Mouse (Mus musculus) kidney, embryonic 14.5 days (tissue): ENCODE measurements at regions not wholly inside any gene's neighbourhood (a gene's known extent, or its start where the extent isn't known, plus 50 kb on each side); places are given as distances from the start of the nearest gene placed in this dataset.
A peak's percentile ranks its signal among the peaks of the same experiment; 100 is the strongest.

Experiments used
- ATAC-seq: fragments of 200-750 bp; cut with Nextera tagmentation; 2 replicates; pipeline ENCODE4 v1.8.0; 2017; ENCODE audit warnings: moderate number of reproducible peaks, mild to moderate bottlenecking, moderate TSS enrichment, moderate library complexity; ENCODE audit not compliant: low FRiP score, low TSS enrichment
- H3K27ac ChIP-seq: fragments of 300-500 bp; sonication (generic); 2 replicates; pipeline ENCODE4 v1.5.1; 2014; ENCODE audit warnings: low read depth, mild to moderate bottlenecking, low read length, moderate library complexity, mixed read lengths
- H3K27me3 ChIP-seq: fragments of 300-500 bp; sonication (generic); 2 replicates; pipeline ENCODE4 v1.6.1; 2014; ENCODE audit warnings: mild to moderate bottlenecking, low read length; ENCODE audit not compliant: control insufficient read depth, insufficient read depth
- H3K36me3 ChIP-seq: fragments of 300-500 bp; sonication (generic); 2 replicates; pipeline ENCODE4 v1.6.1; 2014; ENCODE audit warnings: low read length, mixed read lengths; ENCODE audit not compliant: control insufficient read depth, insufficient read depth
- H3K4me1 ChIP-seq: fragments of 300-500 bp; sonication (generic); 2 replicates; pipeline ENCODE4 v1.6.1; 2014; ENCODE audit warnings: low read length, mixed read lengths; ENCODE audit not compliant: control insufficient read depth, insufficient read depth
- H3K4me2 ChIP-seq: fragments of 300-500 bp; sonication (generic); replicated peaks from 2 replicates; pipeline ENCODE4 v1.6.1; 2014; ENCODE audit warnings: low read depth, mild to moderate bottlenecking, low read length
- H3K4me3 ChIP-seq: fragments of 300-500 bp; sonication (generic); 2 replicates; pipeline ENCODE4 v1.5.1; 2014; ENCODE audit warnings: mild to moderate bottlenecking, low read length
- H3K9ac ChIP-seq: fragments of 300-500 bp; sonication (generic); 2 replicates; pipeline ENCODE4 v1.6.1; 2014; ENCODE audit warnings: low read depth, mild to moderate bottlenecking, low read length, moderate library complexity
- H3K9me3 ChIP-seq: fragments of 300-500 bp; sonication (generic); 2 replicates; pipeline ENCODE4 v1.6.1; 2016; ENCODE audit warnings: low read length; ENCODE audit not compliant: control insufficient read depth
- WGBS: fragments of 180-500 bp; shearing (Covaris S2); extraction: QIAGEN DNeasy Blood & Tissue Kit; methylation state at CpG from one replicate; pipeline ENCODE4 v1.1.7; 2014; 5-methylcytosine and 5-hydroxymethylcytosine counted together

DNA sequence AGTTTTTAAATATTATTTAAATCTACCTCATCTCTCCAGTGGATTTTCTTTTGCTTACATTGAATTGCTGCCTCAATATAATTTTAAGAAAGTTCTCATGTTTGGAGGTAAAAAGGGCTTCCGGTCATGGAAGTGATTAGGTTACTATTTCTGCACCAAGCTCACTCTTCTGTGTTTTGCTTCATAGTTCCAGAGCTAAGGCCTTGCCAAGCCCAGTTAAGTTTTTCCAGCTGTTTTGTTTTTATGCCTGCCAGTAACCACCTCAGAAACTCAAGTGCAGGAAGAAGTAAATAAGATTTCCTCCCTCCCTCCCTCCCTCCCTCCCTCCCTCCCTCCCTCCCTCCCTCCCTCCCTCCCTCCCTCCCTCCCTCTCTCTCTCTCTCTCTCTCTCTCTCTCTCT is 2466.1 kb downstream of the Poteg start:
- H3K4me2 ChIP-seq: no peak overlapping the region
- ATAC-seq: no peak
- H3K9me3 ChIP-seq: no peaks in the 10 kb centered on the region
- H3K9ac ChIP-seq: no peak overlapping the region
- H3K4me3 ChIP-seq: no peak overlapping the region
- H3K27ac ChIP-seq: no peak overlapping the region
- H3K4me1 ChIP-seq: no peaks in the 10 kb centered on the region
- no peaks in the 10 kb centered on the region for H3K36me3 ChIP-seq
- no peaks in the 10 kb centered on the region for H3K27me3 ChIP-seq
- WGBS: 51% methylated on average over 1 of the region's 1 CpGs

DNA sequence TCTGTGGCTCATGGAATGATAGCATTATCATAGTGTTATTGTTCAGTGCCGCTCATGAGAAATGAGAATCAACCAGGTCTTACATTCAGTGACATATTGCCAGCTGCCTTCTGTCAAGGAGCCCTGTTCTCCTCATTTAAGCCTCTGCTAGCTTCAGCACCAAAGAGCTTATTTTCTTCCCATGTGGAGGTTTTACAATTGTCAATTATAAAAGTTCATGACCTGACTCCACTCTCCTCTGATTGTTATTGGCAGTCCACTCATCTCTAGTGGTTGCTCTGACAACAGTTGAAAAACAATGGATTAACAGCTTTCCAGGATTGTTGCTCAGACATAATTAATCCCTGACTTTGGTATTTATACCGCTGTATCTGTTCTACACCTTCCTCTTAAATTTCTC is 2473.0 kb downstream of the Poteg start:
- Histone ChIP-seq H3K9me3 (no peaks in the 10 kb centered on the region), H3K4me3 (no peak overlapping the region), H3K4me1 (no peaks in the 10 kb centered on the region), H3K27me3 (no peaks in the 10 kb centered on the region), H3K27ac (no peak overlapping the region), H3K36me3 (no peaks in the 10 kb centered on the region), H3K9ac (no peak overlapping the region), H3K4me2 (no peak overlapping the region)
- WGBS: 78% methylated on average over 2 of the region's 2 CpGs
- ATAC-seq: no peak

DNA sequence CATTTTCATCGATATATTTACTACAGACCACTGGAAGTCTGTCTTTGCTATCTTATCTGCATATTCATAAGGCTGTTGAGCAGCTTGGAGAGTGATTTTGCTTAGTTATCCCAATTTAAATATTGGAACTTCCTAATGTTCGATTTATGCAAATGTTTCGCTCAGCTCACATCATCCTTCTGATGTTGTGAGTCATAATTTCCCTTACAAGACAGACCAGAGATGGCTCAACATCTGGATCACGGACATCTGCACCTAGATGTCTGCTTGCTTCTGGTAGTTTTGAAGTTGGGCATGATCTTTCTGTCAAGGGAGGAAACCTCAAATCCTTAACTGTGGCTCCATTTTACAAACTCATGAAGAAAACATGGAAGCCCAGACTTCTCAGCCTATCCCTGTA is 2480.8 kb downstream of the Poteg start:
- no peak for ATAC-seq
- Histone ChIP-seq H3K4me3 (no peak overlapping the region), H3K27ac (no peak overlapping the region), H3K27me3 (no peaks in the 10 kb centered on the region), H3K36me3 (no peaks in the 10 kb centered on the region), H3K4me2 (no peak overlapping the region), H3K4me1 (no peaks in the 10 kb centered on the region), H3K9me3 (no peaks in the 10 kb centered on the region), H3K9ac (no peak overlapping the region)
- 88% methylated on average over 4 of the region's 4 CpGs for WGBS

DNA sequence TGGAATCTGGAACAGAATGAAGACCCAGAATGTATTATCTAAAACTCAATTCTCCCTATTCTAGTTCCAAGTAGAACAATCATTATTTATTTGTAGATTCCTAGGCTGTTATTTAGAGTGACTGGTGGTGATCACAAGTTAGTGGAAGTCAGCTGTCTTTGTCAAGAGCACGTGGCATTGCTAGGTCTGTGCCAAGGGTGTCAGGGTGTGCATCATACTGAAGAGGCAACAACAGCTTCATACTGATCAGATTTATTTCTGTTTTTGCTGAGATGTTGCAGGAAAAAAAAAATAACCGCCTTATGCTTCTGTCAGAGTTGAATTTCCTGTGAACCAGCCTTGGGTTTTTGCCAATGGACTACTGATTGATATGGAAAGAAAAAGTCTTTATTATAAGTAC is 2513.9 kb downstream of the Poteg start:
- Histone ChIP-seq H3K9ac (no peak overlapping the region), H3K4me2 (no peak overlapping the region), H3K9me3 (no peaks in the 10 kb centered on the region), H3K4me1 (no peaks in the 10 kb centered on the region), H3K27me3 (no peaks in the 10 kb centered on the region), H3K36me3 (no peaks in the 10 kb centered on the region), H3K4me3 (no peak overlapping the region), H3K27ac (no peak overlapping the region)
- 67% methylated on average over 2 of the region's 2 CpGs for WGBS
- ATAC-seq: no peak

DNA sequence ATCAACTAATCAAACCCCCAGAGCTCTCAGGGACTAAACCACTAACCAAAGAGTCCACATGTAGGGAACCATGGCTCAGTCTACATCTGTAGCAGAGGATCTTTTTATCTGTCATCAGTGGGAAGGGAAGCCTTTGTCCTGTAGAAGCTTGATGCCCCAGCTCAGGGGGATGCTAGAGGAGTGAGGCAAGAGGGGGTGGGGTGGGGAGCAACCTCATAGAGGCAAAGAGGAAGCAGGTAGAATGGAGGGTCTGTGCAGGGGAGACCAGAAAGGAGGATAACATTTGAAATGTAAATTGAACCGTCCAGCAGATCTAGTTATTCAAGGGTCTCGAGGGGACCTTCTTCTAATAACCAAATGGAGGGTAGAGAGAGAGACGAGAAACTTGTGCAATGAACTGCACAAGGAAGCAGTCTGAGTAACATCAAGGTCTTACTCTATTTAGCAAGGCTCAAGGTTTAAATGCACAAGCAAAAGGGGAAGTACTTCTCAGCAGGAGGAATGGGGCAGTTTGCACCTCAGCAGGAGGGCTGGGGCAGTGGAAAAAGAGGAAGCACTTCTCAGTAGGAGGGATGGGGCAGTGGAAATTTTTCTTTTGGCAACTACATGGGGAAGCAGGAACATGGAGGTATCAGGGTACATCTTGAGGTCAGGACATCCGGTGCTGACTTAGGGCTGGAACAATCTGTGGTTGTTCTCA is 2529.3 kb downstream of the Poteg start:
- no peak overlapping the region for H3K4me2 ChIP-seq
- H3K27me3 ChIP-seq: no peaks in the 10 kb centered on the region
- no peak overlapping the region for H3K27ac ChIP-seq
- 0 out of 2 replicates have a peak, but pooled peaks cover 4% of the 10 kb centered on the region for H3K4me1 ChIP-seq
- no peak for ATAC-seq
- H3K4me3 ChIP-seq: no peak overlapping the region
- H3K36me3 ChIP-seq: no peaks in the 10 kb centered on the region
- H3K9me3 ChIP-seq: no peaks in the 10 kb centered on the region
- 88% methylated on average over 4 of the region's 4 CpGs for WGBS
- H3K9ac ChIP-seq: no peak overlapping the region

DNA sequence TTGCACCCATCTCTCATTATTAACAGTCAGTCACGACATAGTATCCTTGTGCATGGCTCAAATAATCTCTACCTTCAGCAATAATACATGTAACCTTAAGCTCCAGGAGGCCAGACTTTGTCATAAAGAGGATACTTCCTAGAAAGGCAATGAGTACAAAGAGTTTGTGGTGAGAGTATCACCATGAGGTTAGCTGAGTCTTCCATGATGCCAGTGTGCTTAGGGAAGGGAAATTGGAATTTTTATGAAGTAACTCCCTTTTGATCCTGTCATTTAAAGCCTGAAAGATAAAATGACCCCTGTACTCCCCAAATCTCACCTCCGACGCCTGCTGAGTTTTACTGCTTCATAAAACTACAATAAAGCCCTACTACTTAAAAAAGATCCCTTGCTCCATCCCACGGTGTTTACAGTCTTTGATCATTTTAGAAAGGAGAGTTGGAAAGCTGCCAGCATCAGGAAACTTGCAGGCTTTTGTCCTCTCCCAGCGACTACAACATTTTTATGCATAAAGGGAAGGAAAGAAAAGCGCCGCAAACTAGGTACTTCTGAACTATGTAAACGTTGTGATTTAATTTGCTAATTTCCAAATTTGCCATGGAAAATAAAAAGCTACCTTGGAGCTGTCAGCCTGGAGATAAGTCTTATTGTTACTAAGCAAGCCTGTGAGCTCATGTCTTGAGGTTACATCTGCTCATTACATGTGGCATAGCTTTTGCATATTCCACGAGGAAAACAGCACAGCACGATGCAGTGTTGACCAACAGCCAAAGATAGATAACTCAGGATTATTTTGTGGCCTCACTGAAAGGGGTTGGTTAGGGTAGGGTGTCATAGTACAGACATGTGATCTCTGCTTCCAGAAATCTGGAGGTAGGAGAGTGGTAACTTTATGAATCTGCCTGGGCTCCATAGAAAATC is 2531.4 kb downstream of the Poteg start:
- WGBS: 19% methylated on average over 10 of the region's 10 CpGs
- H3K4me2 ChIP-seq: no peak overlapping the region
- no peak overlapping the region for H3K4me3 ChIP-seq
- no peaks in the 10 kb centered on the region for H3K9me3 ChIP-seq
- ATAC-seq: peak; percentile 32; the same call in 1 of the 2 replicates
- no peaks in the 10 kb centered on the region for H3K27me3 ChIP-seq
- no peaks in the 10 kb centered on the region for H3K36me3 ChIP-seq
- no peak overlapping the region for H3K9ac ChIP-seq
- no peak overlapping the region for H3K27ac ChIP-seq
- 0 out of 2 replicates have a peak, but pooled peaks cover 4% of the 10 kb centered on the region for H3K4me1 ChIP-seq

DNA sequence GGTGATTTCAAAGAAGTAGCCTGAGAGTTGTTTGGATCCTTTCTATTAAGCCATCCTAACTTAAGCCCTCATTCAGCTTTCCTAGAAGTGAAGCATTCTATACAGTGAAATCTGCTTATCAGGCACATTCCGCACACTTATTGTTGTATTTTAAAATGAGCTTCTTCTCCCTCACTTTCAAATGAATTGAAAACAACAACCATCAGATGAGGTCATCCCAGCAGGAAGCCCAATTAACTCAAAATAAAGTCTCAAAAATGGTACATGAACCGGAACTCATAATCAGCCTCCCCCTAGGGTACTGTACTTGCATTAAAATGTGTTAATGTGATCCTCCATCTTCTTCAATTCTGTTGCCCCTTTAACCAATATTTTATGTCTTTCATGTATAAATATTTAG is 2545.1 kb downstream of the Poteg start:
- Histone ChIP-seq H3K27me3 (no peaks in the 10 kb centered on the region), H3K4me2 (no peak overlapping the region), H3K4me3 (no peak overlapping the region), H3K27ac (no peak overlapping the region), H3K4me1 (no peaks in the 10 kb centered on the region), H3K9me3 (no peaks in the 10 kb centered on the region), H3K9ac (no peak overlapping the region), H3K36me3 (no peaks in the 10 kb centered on the region)
- WGBS: 95% methylated on average over 2 of the region's 2 CpGs
- no peak for ATAC-seq

DNA sequence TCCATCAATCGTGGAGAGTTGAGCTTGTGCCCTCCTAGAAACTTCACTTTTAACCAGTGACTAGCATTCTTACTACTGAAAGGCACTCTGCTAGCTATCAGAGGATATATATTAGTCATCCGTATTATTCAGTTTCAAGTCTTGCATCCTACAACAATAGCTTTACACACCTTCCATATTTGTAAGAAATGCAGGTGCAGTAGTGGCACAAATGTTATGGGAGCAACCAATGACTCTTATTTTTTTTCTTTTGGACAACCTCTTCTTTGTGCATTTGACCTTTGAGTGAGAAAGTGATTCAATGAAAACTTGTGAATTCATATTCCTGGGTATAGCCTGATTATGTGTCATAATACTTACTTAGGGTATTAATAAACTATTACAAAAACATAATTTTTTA is 2551.9 kb downstream of the Poteg start:
- Histone ChIP-seq H3K4me3 (no peak overlapping the region), H3K4me2 (no peak overlapping the region), H3K4me1 (no peaks in the 10 kb centered on the region), H3K27ac (no peak overlapping the region), H3K36me3 (no peaks in the 10 kb centered on the region), H3K27me3 (no peaks in the 10 kb centered on the region), H3K9ac (no peak overlapping the region), H3K9me3 (no peaks in the 10 kb centered on the region)
- ATAC-seq: no peak
- WGBS: 88% methylated on average over 2 of the region's 2 CpGs
